Mouse (Mus musculus): ENCODE measurements around the gene Rrp15. TPM values are rescaled to one million over a fixed set of nuclear protein-coding genes. Genes with fewer than 3 reads are reported as not detected.

Gene Rrp15
- total and polyA plus RNA-seq, 3 experiments: 130 to 142 TPM; not detected in 1

DNA sequence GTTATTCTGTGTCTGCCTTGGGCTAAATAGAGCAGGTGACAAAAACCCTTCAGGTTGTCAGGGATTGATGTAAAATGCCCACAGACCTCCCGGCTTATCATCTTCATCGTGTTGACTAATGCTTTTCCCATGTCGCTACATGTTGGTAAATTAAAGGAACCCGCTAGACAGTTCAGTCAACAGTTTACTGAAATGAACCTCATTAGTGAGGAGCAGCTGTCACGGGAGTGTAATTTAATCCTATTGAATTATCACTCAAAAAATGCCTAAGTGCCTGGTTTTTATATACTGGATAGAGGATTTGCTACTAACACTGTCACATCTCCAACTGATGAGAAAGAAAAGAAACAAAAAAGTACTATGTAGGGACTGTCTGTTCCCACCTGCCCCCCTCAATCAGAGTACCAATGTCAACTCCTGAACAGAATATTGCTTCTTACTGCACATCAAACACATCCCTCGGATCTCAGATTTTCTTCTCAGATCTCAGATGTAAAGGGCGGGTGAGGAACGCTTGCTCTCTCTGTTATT lies 23.5 kb upstream of the Rrp15 start:
- no peak overlapping the region for H3K4me3 ChIP-seq (ENCODE audit: control insufficient read depth in 1 of 2, insufficient read depth in 1 of 2, low read depth in 2 of 2, low read length in 2 of 2)
- H3K79me2 ChIP-seq (ENCODE audit: control insufficient read depth, insufficient read depth, low read length, poor library complexity): no peaks in the 10 kb centered on the region
- H3K9me3 ChIP-seq (replicated peaks; ENCODE audit: insufficient read depth, low read length): no peaks in the 10 kb centered on the region
- TF ChIP-seq MAZ (IDR thresholded peaks at IDR 0.05; ENCODE audit: low read depth, low read length) (no peak), ZKSCAN1 (IDR thresholded peaks at IDR 0.05; ENCODE audit: low read depth, low read length) (no peak), TBP (IDR thresholded peaks at IDR 0.05; ENCODE audit: low read depth, low read length) (no peak), POLR2A (IDR thresholded peaks at IDR 0.05; ENCODE audit: control insufficient read depth in 1 of 2, insufficient read depth in 1 of 2, low read depth in 1 of 2, low read length in 2 of 2, poor library complexity in 1 of 2) (no peak), UBTF (IDR thresholded peaks at IDR 0.05; ENCODE audit: borderline replicate concordance, insufficient read depth, low read depth, low read length) (no peak), BHLHE40 (IDR thresholded peaks at IDR 0.05; ENCODE audit: borderline replicate concordance, low read depth, low read length) (no peak), ZMIZ1 (IDR thresholded peaks at IDR 0.05; ENCODE audit: low read depth, low read length) (no peak), ETS1 (IDR thresholded peaks at IDR 0.05; ENCODE audit: low read depth, low read length) (no peak), MAFK (IDR thresholded peaks at IDR 0.05; ENCODE audit: borderline replicate concordance, low read depth, low read length) (no peak), GATA1 (IDR thresholded peaks at IDR 0.05; ENCODE audit: low read depth, low read length) (no peak), CHD1 (IDR thresholded peaks at IDR 0.05; ENCODE audit: low read depth, low read length) (no peak), RAD21 (IDR thresholded peaks at IDR 0.05; ENCODE audit: low read depth, low read length) (no peak), CTCF (IDR thresholded peaks at IDR 0.05 in 2 of 3, conservative IDR thresholded peaks at IDR 0.05 in 1 of 3; ENCODE audit: control insufficient read depth in 1 of 3, insufficient read depth in 1 of 3, low read depth in 2 of 3, low read length in 3 of 3, poor library complexity in 1 of 3, severe bottlenecking in 1 of 3) (no peak), NELFE (IDR thresholded peaks at IDR 0.05; ENCODE audit: low read depth, low read length) (no peak), MYB (IDR thresholded peaks at IDR 0.05; ENCODE audit: low read depth, low read length) (no peak), RCOR1 (IDR thresholded peaks at IDR 0.05; ENCODE audit: low read depth, low read length) (no peak), JUND (IDR thresholded peaks at IDR 0.05; ENCODE audit: low read depth, low read length) (no peak), GABPA (IDR thresholded peaks at IDR 0.05; ENCODE audit: low read depth, low read length) (no peak)
- no peaks in the 10 kb centered on the region for H3K4me1 ChIP-seq (ENCODE audit: control insufficient read depth in 1 of 2, insufficient read depth in 2 of 2, low read length in 2 of 2)
- H3K9ac ChIP-seq (ENCODE audit: control insufficient read depth, low read depth, low read length, poor library complexity, severe bottlenecking): no peak overlapping the region
- H3K36me3 ChIP-seq (ENCODE audit: control insufficient read depth in 1 of 2, insufficient read depth in 2 of 2, low read length in 2 of 2): no peaks in the 10 kb centered on the region
- no peaks in the 10 kb centered on the region for H3K27me3 ChIP-seq (ENCODE audit: control insufficient read depth in 1 of 2, insufficient read depth in 2 of 2, low read length in 2 of 2)
- no peak overlapping the region for H3K27ac ChIP-seq (ENCODE audit: control insufficient read depth, low read depth, low read length)
- no peak for DNase-seq (ENCODE audit: low read depth, low spot score)

GRCm38 (mm10) chr1:186772005-186772404 lies 22.8 kb upstream of the Rrp15 start:
- no peak overlapping the region for H3K9ac ChIP-seq (ENCODE audit: control insufficient read depth, low read depth, low read length, poor library complexity, severe bottlenecking)
- no peak overlapping the region for H3K27ac ChIP-seq (ENCODE audit: control insufficient read depth, low read depth, low read length)
- no peak for DNase-seq (ENCODE audit: low read depth, low spot score)
- no peaks in the 10 kb centered on the region for H3K27me3 ChIP-seq (ENCODE audit: control insufficient read depth in 1 of 2, insufficient read depth in 2 of 2, low read length in 2 of 2)
- no peak overlapping the region for H3K4me3 ChIP-seq (ENCODE audit: control insufficient read depth in 1 of 2, insufficient read depth in 1 of 2, low read depth in 2 of 2, low read length in 2 of 2)
- no peak for TF ChIP-seq NELFE (IDR thresholded peaks at IDR 0.05; ENCODE audit: low read depth, low read length)
- TF ChIP-seq ZC3H11A (IDR thresholded peaks at IDR 0.05; ENCODE audit: low read depth, low read length): no peak
- H3K4me1 ChIP-seq (ENCODE audit: control insufficient read depth in 1 of 2, insufficient read depth in 2 of 2, low read length in 2 of 2): no peaks in the 10 kb centered on the region
- no peaks in the 10 kb centered on the region for H3K36me3 ChIP-seq (ENCODE audit: control insufficient read depth in 1 of 2, insufficient read depth in 2 of 2, low read length in 2 of 2)
- no peaks in the 10 kb centered on the region for H3K9me3 ChIP-seq (replicated peaks; ENCODE audit: insufficient read depth, low read length)
- H3K79me2 ChIP-seq (ENCODE audit: control insufficient read depth, insufficient read depth, low read length, poor library complexity): no peaks in the 10 kb centered on the region
